Mouse (Mus musculus): ENCODE data around the gene Wfikkn1.

Wfikkn1 gene

DNA sequence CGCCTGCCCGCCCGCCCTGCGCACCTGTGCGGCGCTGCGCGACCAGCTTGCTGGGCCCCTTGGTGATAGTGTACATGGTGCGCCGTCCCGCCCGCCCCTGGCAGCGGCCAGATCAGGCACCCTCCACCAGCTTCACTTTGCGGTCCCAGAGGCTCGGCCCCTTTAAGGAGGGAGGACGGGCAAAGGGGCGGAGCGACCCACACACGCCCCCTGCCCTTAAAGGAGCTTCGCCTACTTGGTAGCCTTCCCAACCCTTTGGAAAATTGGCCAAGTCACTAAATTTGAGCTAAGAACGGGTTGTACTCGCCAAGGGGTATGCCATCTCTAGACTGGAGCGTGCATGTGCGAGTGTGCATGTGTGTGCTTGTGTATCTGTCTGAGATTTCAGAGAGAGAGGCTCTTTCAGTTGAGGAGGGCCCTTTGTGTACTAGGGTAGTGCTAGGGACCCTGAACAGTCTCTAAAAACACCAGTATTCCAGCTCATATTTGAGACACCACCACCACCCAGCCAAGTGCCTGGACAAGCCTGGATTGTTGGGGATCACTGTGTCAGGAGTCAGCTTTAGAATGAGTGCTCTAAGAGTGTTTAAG lies 12.0 kb downstream of the Wfikkn1 start, which contains the start of gene Mcrip2:
Gene Mcrip2, minus strand, starts transcription at position 164 of the 591 bp plus-strand sequence.
- peak; percentile 86 for ATAC-seq (ENCODE audit: low TSS enrichment)

DNA sequence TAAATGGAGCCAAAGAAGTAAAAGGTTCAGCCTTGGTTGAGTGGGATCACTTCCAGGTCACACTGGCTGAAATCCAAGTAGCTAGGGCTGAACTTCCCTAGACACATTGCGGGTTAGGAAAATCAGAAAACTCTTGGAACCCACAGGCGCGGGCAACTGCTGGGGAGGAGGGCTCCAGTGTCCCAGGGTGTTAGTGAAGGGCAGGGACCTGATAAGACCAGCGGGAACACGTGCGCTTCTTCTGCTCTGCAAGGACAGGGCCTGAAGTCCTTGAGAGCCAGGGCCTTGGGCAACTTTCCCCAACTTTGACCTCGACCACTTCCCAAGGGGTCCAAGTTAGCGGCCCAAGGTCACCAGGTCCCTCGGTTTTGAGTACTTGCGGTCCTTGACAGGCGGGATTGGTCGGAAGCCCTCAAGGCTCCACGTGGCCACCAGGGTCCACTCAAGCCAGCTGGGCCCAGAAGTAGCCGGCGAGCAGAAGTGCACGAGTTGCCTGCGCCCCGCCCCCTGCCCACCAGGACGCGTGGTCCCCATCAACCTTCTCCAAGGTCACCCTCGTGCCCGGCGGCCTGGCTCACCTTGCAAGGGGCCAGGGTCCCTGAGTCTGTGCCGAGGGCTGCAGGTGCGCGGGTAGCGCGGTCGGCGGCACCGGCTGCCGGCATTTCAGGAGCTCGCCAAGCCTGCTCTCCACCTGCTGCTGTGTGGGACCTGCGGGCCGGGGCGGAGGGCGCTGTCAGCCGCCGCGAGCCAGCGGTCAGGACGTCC lies 12.6 kb downstream of the Wfikkn1 start:
- ATAC-seq (ENCODE audit: low TSS enrichment): peak; percentile 9

DNA sequence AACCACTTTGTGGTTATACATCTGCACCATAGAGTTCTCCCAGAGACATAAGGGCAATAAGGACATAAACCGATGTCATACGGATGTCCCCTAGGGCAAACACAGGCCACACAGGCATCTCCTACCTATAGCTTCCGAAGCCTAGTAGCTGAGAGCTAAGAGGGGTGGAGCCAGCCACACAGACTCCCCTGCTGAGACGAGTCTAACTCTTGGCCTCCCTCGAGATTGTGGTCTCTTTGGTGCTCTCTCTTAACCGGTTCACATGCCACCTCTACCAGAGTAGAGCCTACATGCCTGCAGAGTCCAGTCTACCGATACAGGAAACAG lies 13.2 kb downstream of the Wfikkn1 start:
- ATAC-seq (ENCODE audit: low TSS enrichment): no peak

DNA sequence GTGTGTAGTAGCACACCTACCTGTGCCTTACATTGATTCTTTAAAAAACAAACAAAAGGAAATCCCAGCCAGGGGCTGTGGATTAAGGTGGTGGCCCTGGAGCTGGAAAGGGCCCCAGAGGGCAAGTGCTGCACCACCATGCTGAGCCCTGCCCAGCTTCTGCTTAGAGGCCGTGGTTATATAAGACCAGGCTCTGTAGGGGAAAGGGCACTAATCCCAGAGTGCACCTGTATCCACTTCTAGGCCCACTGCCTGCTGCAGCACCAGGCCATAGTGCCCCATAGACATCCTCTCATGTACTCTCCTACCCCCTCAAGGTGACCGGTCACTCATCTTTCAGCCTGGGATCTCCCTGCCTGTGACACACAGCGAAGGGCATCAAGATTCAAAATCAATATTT lies 14.5 kb downstream of the Wfikkn1 start:
- ATAC-seq (ENCODE audit: low TSS enrichment): no peak

DNA sequence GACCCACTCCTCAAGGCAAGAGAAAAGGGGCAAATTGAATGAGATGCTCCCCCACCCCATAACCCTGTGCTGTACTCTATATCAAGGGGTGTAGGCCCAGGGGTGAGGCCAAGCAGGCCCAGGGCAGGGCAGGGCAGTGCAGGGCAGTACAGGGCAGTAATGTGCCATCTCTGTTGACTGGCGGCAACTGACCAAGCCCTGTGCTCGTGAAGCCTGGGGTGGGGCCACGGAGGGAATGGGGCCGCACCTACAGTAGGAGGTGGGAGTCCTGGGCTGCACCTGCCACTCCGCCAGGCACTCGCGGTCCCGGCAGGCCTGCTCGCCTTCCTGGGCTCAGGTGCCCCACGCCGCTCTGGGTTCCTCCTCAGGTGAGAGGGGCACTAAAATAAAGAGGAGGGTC lies 15.4 kb downstream of the Wfikkn1 start:
- no peak for ATAC-seq (ENCODE audit: low TSS enrichment)

DNA sequence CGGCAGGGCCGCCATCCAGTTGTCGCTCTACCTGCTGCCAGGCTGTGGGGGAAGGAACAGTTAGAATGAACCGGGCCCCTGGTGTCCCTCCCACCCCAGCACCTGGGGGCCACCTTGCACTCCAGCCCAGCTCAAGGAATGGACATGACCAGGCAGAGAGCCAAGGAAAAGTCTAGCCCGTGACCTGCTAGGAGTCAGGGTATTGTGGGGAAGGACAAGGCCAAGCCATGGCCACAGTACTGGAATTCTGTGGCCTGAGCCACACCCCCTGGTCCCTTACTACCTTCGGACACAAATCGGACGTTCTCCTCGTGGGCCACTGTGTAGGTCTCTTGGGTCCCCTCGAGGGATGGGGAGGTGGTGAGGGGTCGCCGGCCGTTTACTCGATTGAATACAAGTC lies 16.3 kb downstream of the Wfikkn1 start:
- no peak for ATAC-seq (ENCODE audit: low TSS enrichment)

DNA sequence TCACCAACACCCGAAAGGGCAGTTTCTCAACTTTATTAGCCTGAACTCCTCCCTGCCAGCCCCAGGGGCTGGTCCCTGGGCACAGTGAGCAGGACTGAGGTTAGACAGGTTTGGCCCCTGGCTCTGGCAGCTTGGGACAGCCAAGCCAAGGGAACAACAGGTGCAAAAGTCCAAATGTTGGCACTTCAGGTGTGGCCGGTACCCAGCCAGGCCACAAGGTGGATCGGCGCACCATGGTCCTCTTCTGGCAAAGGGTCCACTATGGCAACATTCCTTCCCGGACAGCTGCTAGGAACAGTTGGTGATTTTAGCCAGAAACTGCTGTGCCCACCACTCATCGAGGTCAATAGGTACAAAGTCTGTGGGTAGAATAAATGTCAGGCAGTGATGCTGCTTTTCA lies 17.0 kb downstream of the Wfikkn1 start:
- no peak for ATAC-seq (ENCODE audit: low TSS enrichment)

DNA sequence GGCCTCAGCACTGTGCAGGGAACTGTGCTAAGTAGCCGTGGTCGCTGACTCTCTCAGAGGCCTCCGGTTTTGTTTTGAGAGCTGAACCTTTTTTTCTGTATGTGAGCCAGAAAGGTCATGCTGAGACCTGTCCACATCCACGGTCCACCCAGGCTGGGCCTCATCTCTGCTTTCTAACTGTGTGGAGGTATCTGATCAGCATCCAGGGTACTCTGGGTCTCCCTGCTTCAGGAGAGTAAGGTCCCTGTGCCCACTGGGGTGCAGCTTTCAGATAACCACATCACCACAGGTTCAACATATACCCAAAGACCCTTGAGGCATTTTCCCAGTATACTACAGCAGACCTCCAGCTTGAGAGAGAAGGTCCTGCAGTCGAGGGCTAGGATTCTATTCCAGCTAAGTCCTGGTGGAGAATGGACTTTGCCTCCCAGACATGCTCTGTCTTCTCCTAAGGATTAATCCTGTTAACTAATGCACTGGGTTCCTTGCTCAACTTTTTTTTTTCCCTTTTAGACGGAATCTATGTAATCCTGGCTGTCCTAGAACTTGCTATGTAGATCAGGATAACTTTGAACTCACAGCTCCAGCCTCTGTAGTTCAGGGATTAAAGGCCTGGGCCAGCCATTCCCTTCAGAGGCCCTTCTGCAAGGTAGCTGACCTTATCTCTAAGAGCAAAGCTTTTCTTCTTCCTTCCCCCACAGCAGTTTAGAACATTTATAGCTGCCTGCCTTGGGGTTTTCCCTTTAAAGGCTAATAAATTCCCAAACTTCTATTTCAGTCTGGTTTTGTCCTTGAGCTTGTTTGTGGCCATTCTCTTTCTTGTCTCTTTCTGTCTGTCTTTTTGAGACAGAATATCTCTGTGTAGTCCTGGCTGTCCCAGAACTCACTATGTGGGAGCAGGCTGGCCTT lies 18.7 kb downstream of the Wfikkn1 start:
- peak; percentile 20; the same call in 1 of the 2 replicates for ATAC-seq (ENCODE audit: low TSS enrichment)

DNA sequence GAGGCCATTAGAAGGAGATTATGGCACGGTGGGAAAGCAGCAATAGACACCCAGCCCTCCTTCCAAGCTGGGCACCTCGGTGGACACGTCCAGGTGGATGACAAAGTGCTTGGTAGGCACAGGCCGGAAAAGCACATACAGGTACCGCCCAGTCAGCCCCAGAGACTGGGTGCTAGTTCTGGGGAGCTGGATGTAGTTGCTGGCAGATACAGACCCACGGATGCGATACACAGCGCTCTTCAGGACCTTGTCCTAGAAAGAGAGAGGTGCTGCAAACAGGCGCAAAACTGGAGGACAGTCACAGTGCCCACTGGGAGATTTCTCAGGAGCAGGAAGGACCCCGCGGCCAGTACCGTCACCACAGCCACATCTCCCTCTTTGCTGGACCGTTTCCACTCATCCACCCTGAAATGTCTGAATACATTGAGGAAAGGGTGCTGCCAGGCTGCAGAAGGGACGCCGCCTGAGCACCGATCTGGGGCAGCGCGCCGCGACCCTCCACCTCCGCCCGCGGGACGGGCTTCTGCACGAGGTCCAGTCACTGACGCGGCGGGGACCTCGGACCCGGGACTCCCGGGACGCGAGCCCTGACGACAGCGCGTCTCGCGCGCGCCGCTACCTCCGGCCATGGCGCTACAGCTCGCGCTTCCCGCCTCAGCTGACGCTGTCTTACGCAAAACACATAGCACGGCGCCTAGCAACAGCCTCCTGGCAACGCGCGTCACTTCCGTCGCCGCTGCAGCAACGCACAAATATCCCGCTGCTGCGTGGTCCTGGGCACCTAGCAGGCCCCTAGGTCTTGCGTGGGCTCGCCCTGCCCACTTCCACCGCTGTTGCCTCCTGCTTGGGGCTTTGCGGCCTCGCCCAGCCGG lies 19.6 kb downstream of the Wfikkn1 start, which contains the start of gene Wdr90:
Gene Wdr90, minus strand, starts transcription at position 670 of the 872 bp plus-strand sequence.
- ATAC-seq (ENCODE audit: low TSS enrichment): peak; percentile 97

DNA sequence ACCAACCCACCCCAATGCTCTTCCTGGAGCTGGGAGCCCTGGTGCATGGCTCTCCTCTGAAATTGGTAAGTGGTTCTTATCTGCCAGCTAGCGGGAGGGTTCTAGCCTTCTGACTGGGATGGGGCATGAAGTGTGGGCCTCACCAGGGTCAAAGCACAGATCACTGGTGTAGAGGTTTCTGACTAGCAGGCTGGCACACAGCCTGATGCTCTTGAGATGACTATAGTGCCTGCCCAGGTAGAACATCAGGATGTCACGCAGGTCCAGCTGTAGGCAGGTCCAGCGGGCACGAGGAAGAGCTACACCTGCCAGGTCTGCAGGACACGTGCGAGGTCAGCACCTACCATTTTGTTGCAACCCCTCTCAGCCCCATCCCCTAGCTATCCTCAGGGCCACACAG lies 20.4 kb downstream of the Wfikkn1 start:
- no peak for ATAC-seq (ENCODE audit: low TSS enrichment)

DNA sequence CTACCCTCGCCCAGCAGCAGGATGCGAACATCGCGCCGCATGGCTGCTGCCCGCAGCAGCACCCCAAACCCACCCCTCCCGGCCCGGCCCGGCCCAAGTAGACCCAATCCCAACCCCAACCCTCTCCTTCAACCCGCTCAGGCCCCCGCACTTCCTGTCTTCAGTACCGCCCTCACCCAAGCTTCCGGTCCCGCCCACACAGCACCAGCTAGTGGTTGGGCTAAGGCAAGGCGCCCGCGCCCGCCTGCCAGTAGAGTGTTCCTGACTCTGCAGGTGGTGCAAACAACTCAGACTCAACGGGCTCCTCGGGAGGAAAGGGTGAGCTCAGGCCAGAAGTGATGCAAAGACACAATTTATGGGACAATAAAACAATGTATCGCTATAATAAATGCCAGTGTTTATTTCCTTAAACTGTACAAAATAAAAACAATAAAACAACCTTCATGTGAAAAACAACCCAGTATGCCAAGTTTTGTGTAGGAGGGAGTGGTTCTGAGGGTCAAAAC lies 36.2 kb downstream of the Wfikkn1 start, which contains the start of gene Rhot2:
Gene Rhot2, minus strand, starts transcription at position 456 of the 506 bp plus-strand sequence.
- ATAC-seq (ENCODE audit: low TSS enrichment): peak; percentile 95

DNA sequence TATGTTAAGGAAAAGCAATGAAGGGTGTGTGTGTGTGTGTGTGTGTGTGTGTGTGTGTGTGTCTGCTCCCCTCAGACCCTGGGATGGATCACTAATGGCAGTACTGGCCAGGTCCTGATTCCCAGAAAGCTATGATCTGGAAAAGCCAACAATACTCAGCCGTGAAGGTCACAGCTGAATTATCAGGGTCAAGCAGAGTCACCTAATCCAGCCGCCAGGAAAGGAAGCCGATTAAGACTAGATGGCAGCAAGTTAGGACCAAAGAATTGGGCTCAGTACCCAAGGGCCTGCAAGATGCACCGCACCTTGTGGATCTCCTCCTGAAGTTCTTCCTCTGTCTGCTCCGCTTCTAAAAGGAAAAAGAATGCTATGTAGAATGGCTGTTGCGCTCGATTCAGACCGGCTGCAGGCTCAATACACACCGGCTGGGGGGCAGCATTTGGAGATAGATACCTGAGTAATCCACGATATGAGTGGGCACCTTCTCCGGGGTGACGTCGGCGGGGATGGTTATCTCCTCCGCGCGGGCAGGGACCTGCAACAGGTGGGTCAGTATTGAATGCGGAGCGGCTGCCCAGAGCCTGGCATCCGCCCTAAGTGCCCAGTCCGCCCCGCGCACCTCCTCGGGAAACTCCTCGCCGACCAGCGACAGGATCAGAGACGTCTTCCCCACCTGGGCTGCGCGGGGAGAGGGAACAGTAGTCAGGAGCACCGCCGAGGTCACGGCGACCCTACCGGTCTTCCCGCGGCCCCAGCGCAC lies 36.8 kb downstream of the Wfikkn1 start:
- 0 out of 2 replicates have a peak, but pooled peaks have one; percentile 5 for ATAC-seq (ENCODE audit: low TSS enrichment)

DNA sequence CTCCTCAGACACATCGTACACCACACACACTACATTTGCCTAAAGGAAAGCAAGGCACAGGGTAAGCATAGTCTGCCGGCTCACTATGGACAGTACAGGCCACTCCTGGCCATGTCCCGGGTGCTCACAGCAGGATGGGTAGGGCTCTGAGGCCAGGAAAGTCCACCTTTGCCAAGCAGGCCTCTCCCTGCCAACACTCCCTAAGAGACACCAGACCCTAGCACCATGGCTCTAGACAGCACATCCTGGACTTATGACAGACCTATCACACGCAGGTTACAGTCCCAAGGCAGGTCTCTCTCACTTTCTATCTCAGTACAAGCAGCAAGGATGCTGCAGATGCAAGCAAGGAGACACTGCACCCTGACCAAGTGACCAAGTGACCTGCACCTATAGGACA lies 37.5 kb downstream of the Wfikkn1 start:
- no peak for ATAC-seq (ENCODE audit: low TSS enrichment)

DNA sequence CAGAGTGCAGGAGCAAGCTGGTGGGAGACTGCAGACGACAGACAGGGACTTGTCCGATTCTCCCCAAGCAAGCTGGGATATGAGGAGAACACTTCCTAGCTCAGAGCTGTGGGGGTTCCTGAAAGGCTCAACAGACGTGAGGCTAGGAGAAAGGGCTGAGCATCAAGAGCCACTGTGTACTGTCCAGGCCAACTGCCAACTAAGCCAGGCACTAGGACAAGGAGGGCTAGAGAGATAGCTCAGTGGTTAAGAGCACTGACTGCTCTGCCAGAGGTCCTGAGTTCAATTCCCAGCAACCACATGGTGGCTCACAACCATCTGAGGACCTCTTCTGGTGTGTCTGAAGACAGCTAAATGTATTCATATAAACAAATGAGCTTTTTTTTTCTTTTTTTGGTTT lies 38.1 kb downstream of the Wfikkn1 start:
- ATAC-seq (ENCODE audit: low TSS enrichment): no peak

DNA sequence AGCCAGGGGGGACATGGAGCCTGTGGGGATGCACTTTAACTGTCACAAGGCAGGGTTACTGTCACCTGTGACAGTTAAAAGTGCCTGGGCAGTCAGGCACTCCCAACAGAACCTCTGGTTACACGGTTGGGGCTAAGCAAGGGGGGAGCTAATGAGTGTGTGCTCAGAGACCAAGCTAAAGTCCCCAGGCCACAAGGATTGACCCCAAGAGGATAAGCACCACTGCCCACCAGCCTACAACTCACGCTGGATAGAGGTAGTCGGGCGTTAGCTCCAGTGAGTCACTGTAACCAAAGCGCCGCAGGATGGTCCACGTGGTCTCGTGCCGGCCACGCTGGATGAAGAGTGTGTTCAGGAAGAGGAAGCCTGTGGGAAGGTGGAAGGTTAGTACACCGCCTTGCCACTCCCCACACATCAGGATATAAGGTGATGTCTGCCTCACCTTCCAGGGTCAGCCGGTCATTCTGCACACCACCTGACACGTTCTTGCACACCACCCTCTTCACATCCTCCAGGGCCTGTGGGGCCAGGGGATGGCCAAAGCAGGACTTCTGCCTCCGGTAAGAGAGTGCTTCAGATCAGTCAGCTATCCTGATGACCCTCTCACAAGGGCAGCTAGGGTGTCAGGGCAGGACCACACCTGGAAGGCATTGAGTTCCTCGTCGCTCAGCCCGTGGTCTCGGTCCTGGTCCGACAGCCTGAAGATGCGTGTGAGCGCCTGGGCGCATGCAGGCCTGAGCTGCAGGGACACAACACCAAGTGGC lies 39.4 kb downstream of the Wfikkn1 start, which contains the start of gene Gm20683:
Gene Gm20683, minus strand, starts transcription at position 647 of the 764 bp plus-strand sequence.
- ATAC-seq (ENCODE audit: low TSS enrichment): no peak

DNA sequence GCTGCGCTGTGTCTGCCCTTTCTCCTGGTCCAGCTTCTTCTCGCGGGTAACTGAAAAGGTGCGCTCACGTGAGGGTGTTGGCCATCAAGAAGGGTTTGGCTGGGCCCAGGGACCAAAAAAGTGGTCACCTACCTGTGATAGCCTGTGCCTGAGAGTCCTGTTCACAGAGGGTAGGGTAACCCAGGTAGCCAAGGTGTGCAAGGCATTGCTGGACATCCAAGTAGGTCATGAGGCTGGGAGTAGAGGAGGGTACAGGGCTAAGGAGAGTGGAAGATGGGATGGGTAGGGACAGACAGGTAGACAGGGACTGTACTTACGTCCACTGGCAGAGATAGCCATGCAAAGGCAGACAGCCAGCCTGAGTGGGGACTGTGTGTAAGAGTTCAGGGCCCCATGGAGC lies 40.1 kb downstream of the Wfikkn1 start:
- ATAC-seq (ENCODE audit: low TSS enrichment): no peak

DNA sequence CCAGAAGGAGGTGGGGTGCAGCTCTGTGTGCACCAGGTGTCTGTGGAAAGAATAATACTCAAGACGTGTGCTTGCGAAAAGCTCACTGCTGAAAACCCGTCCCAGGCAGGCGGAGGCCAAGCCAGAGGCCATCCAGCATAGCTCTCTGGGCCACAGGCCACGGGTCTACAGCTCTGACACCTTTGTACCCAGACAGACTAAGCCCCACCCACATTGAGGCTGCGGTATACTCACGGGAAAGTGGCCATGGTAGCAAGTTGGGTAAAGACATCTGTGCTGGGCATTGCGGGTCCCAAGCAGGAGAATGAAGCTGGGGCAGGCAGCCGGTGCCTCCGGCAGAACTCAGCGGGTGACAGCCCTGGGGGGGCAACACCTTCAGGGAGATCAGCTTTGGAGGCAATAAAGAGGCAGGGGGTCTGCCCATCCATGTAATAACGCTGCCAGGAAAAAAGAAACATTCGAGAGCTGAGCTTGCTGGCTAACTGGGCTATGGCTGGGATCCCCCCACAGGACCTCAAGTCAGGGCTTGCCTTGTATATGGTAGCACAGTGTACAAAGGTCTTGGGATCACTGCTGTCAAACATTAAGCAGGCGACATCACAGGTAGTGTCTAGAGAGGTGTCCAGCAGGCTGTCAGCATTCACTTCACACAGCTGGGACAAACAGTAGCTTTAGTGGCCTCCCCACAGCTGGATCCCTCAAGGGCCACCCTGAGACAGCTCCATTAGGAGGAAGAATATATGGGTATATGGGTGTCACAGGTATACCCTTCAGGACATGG lies 41.0 kb downstream of the Wfikkn1 start:
- ATAC-seq (ENCODE audit: low TSS enrichment): no peak

DNA sequence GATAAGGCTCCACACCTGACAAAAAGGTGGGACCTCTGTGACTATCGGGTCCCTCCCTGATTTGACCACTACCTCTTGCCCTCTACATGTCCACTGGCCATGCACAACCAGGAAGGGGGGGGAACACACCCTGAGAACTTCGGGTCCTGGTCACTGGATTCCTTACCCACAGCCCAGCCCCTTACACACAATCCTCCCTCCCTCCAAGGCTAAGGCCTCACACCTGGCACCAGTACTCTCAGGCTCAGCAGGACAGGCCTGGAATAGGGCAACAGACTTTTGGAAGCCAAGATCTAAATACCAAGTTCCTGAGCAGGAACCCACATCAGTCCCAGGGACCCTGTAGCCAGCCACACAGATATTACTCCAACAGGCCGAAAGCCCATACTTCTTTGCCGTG lies 41.8 kb downstream of the Wfikkn1 start:
- no peak for ATAC-seq (ENCODE audit: low TSS enrichment)

DNA sequence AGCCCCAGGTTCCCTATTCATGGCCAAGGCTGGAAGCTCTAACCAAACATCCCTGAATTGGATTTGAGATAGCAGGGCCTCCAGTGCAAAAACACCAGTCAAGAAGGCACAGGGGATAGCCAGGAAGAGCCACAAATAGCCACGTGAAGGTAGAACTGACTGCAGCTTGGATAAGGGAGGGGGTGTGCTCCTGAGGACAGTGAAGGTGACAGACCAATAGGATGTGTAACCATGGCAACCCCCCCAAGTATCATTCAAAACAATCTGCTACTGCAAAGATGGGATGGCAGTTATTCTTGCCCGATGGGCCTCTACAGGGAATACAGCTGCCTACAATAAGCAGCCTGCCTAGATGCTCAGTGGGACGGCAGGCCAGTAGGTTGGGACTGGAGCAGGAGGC lies 43.1 kb downstream of the Wfikkn1 start:
- no peak for ATAC-seq (ENCODE audit: low TSS enrichment)
